In the genomic region with DNA sequence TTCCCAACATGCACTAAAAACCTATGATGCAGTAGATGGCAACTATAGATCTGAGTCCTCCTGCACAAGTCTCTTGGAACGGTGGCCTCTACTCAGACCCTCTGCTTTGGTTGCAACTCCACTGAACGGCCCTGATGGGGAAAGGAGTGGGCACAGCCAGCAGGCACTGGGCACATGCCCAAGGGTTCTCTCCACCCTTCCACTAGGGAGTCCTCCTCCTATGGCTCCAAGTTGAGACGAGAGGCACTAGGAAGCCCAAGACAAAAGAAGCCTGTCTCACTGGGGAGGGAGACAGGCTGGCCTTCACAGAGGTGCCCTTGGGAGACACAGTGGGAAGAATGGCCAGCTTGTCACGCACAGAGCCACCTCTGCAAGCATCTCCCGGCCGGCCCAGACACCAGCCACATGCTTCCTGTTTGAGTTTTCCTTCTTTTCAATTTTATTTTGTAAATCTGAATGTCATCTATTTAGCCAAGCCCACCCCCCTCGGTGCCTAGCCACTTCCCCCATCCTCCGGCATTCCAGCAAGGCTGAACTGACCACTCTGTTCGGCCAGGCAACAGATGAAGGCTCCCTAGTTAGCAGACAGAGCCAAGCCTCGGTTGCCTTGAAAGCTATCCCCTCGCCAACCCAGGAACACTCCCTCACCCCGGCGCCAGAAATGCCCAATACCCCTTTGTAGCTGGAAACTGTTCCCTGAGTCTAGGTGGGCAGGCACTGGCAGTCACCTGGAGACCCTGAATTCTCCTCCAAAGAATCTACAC, we compare ENCODE assay signal across 14 mouse cellular contexts. TPM values are rescaled to one million over a fixed set of nuclear protein-coding genes. Genes with fewer than 3 reads are reported as not detected.
A peak's percentile ranks its signal among the peaks of the same experiment; 100 is the strongest.
DNase-seq lines count a peak whose midpoint lies in the region; ATAC-seq lines count a peak whose summit lies in the region.
"Had no signal": no experiment of that assay in that cellular context is flagged by ENCODE, and none has a peak within 500 bp of the region (broad histone marks: within the 10 kb centered on the region; RNA-seq: fewer than 3 reads in every experiment).

No protein-coding gene starts in this region.

- H3K36me3 ChIP-seq in kidney, embryonic 16.5 days (ENCODE audit: insufficient read depth, low read length), result no peaks in the 10 kb centered on the region
- H3K36me3 ChIP-seq in kidney, embryonic 14.5 days (ENCODE audit: control insufficient read depth, insufficient read depth, low read length), result no peaks in the 10 kb centered on the region
- H3K36me3 ChIP-seq in limb, embryonic 15.5 days, result no peaks in the 10 kb centered on the region
- H3K36me3 ChIP-seq: neural tube, embryonic 15.5 days had no signal

- no peak for DNase-seq in frontal cortex, postnatal 25 days (ENCODE audit: low spot score in 2 of 2)
- DNase-seq in right cerebral cortex, postnatal 10 days (ENCODE audit: low spot score in 2 of 2), result peak; percentile 52
- DNase-seq in right cerebral cortex, adult 2 months (ENCODE audit: low spot score in 2 of 2), result no peak
- no peak for DNase-seq in thymus, postnatal 25 days
- DNase-seq: gastrocnemius, postnatal 36 days; kidney, adult 8-10 months; right cerebral cortex, adult 18-20 months; thymus, adult 18-20 months had no signal

- no peak overlapping the region for H3K9ac ChIP-seq in kidney, embryonic 16.5 days (replicated peaks; ENCODE audit: low read length)
- no peak overlapping the region for H3K9ac ChIP-seq in kidney, embryonic 14.5 days (ENCODE audit: low read depth, low read length)
- no peak overlapping the region for H3K9ac ChIP-seq in limb, embryonic 15.5 days
- H3K9ac ChIP-seq: neural tube, embryonic 15.5 days had no signal

- peak overlapping the region; percentile 27; the same call in 1 of the 2 replicates for H3K27ac ChIP-seq in kidney, embryonic 16.5 days (ENCODE audit: low read length)
- H3K27ac ChIP-seq in kidney, embryonic 14.5 days (ENCODE audit: low read depth, low read length), result no peak overlapping the region
- peak overlapping the region; percentile 34; the same call in 1 of the 2 replicates for H3K27ac ChIP-seq in limb, embryonic 15.5 days
- H3K27ac ChIP-seq: layer of hippocampus, adult 2 months; neural tube, embryonic 15.5 days had no signal

- no peaks in the 10 kb centered on the region for H3K27me3 ChIP-seq in kidney, embryonic 16.5 days (ENCODE audit: insufficient read depth, low read length)
- H3K27me3 ChIP-seq in kidney, embryonic 14.5 days (ENCODE audit: control insufficient read depth, insufficient read depth, low read length), result no peaks in the 10 kb centered on the region; the same call in 1 of the 2 replicates
- H3K27me3 ChIP-seq in limb, embryonic 15.5 days, result no peaks in the 10 kb centered on the region
- H3K27me3 ChIP-seq: neural tube, embryonic 15.5 days had no signal

- peaks cover 22% of the 10 kb centered on the region for H3K4me1 ChIP-seq in kidney, embryonic 16.5 days (ENCODE audit: insufficient read depth, low read length)
- peaks cover 24% of the 10 kb centered on the region for H3K4me1 ChIP-seq in kidney, embryonic 14.5 days (ENCODE audit: control insufficient read depth, insufficient read depth, low read length)
- H3K4me1 ChIP-seq in limb, embryonic 15.5 days, result peaks cover 70% of the 10 kb centered on the region

- no peak overlapping the region for H3K4me3 ChIP-seq in kidney, embryonic 16.5 days (ENCODE audit: low read length)
- H3K4me3 ChIP-seq in kidney, embryonic 14.5 days (ENCODE audit: low read length), result no peak overlapping the region
- H3K4me3 ChIP-seq in limb, embryonic 15.5 days, result no peak overlapping the region
- H3K4me3 ChIP-seq: layer of hippocampus, adult 2 months; neural tube, embryonic 15.5 days had no signal

- peak; percentile 38; the same call in 1 of the 2 replicates for ATAC-seq in frontal cortex, adult (ENCODE audit: low TSS enrichment)
- no peak for ATAC-seq in kidney, embryonic 16.5 days (ENCODE audit: low FRiP score, low TSS enrichment)
- no peak for ATAC-seq in kidney, embryonic 14.5 days (ENCODE audit: low FRiP score, low TSS enrichment)
- 0 out of 2 replicates have a peak, but pooled peaks have one; percentile 9 for ATAC-seq in limb, embryonic 15.5 days (ENCODE audit: insufficient number of reproducible peaks, low FRiP score, low TSS enrichment, low read depth)

- WGBS in kidney, embryonic 16.5 days, result 58% methylated on average over 13 of the region's 13 CpGs
- WGBS in kidney, embryonic 14.5 days, result 65% methylated on average over 13 of the region's 13 CpGs
- WGBS in limb, embryonic 15.5 days, result 71% methylated on average over 13 of the region's 13 CpGs

- H3K9me3 ChIP-seq in kidney, embryonic 16.5 days (ENCODE audit: low read length), result no peaks in the 10 kb centered on the region
- no peaks in the 10 kb centered on the region for H3K9me3 ChIP-seq in kidney, embryonic 14.5 days (ENCODE audit: control insufficient read depth, low read length)
- H3K9me3 ChIP-seq in limb, embryonic 15.5 days, result no peaks in the 10 kb centered on the region
- H3K9me3 ChIP-seq: neural tube, embryonic 15.5 days had no signal

- H3K4me2 ChIP-seq in kidney, embryonic 16.5 days (replicated peaks; ENCODE audit: low read depth, low read length), result no peak overlapping the region
- no peak overlapping the region for H3K4me2 ChIP-seq in kidney, embryonic 14.5 days (replicated peaks; ENCODE audit: low read depth, low read length)
- 0 out of 2 replicates have a peak overlapping the region, but pooled peaks have one; percentile 3 for H3K4me2 ChIP-seq in limb, embryonic 15.5 days
- H3K4me2 ChIP-seq: neural tube, embryonic 15.5 days had no signal

RNA-seq across cellular contexts. Expression of gene Sh3pxd2a, which starts 49.9 kb away (rescaled TPM):
- polyA plus RNA-seq in kidney, embryonic 16.5 days (2015; fragmentation: Nextera tagmentation; extraction: Ambion mirVana), result 5.0 and 5.5 TPM in 2 replicates
- 8.7 and 9.6 TPM in 2 replicates for polyA plus RNA-seq in kidney, embryonic 14.5 days (2014; fragmentation: Nextera tagmentation; extraction: Ambion mirVana)
- polyA plus RNA-seq in limb, embryonic 15.5 days (2015; fragmentation: Nextera tagmentation; extraction: Ambion mirVana), result 12.2 and 12.4 TPM in 2 replicates

Comparison
In these comparisons a context has a peak if more than half of its experiments do, and no peak if none do; other contexts are left out.
1. DNase-seq: peak in right cerebral cortex, postnatal 10 days (2 of 2); none in frontal cortex, postnatal 25 days (0 of 2), right cerebral cortex, adult 2 months (0 of 2) and thymus, postnatal 25 days (single experiment).
2. ATAC-seq: peak in frontal cortex, adult (single experiment) and limb, embryonic 15.5 days (single experiment); none in kidney, embryonic 16.5 days (single experiment) and kidney, embryonic 14.5 days (single experiment).